Mouse (Mus musculus) erythroblast, embryonic 14.5 days (primary cell): ENCODE measurements at regions not wholly inside any gene's neighbourhood (a gene's known extent, or its start where the extent isn't known, plus 50 kb on each side); places are given as distances from the start of the nearest gene placed in this dataset.

Experiments
- GATA1 ChIP-seq: IDR thresholded peaks from 2 replicates; pipeline ENCODE4 v1.6.1; 2012; ENCODE audit warnings: low read length, inconsistent platforms, mixed read lengths
- TAL1 ChIP-seq: IDR thresholded peaks from 3 replicates; pipeline ENCODE4 v1.6.1; 2012; ENCODE audit warnings: low read length, inconsistent platforms, mixed read lengths

GRCm38 (mm10) chr16:76603846-76604258 is 230.2 kb upstream of the Nrip1 start:
- TF ChIP-seq GATA1 (no peak), TAL1 (no peak)
